Mouse (Mus musculus) spleen, adult 2 months (tissue): ENCODE data around the gene Slc16a11.

Experiments
- CTCF ChIP-seq: fragments of 200-500 bp; IDR thresholded peaks from 2 replicates; pipeline ENCODE4 v1.5.1; 2011; ENCODE audit warnings: mild to moderate bottlenecking, inconsistent platforms; ENCODE audit not compliant: insufficient read depth, insufficient read length, insufficient replicate concordance; ENCODE audit errors: extremely low read depth
- POLR2A ChIP-seq: fragments of 200-500 bp; IDR thresholded peaks from 2 replicates; pipeline ENCODE4 v1.6.1; 2011; ENCODE audit warnings: low read depth, low read length, inconsistent platforms

DNA sequence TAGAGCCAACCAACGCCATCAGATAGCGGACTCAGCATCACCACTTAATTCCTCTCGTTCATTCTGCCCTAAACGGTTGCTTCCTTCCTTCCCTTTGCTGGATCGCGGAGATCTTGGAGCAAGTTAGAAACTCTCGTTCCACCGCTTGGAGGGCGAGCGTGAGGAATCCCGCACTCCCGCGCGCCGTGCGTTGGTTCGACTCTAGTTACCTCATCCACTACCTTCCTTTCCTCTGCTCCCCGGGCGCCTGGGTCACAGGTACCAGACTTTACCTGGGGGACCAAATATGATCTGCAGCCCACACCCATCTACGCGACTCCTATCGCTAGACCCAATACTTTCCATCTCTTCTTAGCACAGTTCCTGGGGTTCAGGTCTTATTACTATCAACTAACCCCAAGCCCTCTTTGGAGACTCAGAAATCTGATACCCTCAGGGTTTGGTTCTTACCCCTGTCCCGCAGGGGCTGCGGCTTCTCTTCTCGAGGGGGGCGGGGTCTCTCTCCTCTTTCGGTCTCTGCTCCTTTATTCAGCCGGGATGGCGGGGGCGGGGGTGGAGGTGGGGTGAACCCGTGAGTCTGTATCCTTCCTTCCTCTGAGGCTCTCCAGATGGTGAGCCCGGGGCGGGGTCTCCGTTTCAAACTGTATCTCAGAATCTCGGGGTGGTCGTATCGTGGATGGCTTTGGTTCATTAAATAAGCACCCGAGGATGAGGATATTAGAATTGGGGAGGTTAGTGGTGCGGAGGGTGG lies 16.9 kb downstream of the Slc16a11 start, which contains the start of gene Bcl6b:
- TF ChIP-seq POLR2A, result no peak
- no peak for TF ChIP-seq CTCF
